Mouse (Mus musculus): ENCODE data around the gene Surf6. TPM values are rescaled to one million over a fixed set of nuclear protein-coding genes. Genes with fewer than 3 reads are reported as not detected.
"Not testable (repeated sequence)": the region's sequence is repeated elsewhere in the genome, so short reads cannot be mapped to it uniquely, and the experiment has no call there.

Surf6 gene
- polyA plus RNA-seq, 1 experiment from 2014 or later: 15.6 TPM

GRCm38 (mm10) chr2:26908710-26909386 is 6.2 kb upstream of the Surf6 start:
- Histone ChIP-seq H3K27ac (ENCODE audit: low read depth, low read length) (no peak overlapping the region), H3K9me3 (ENCODE audit: control insufficient read depth, low read length) (no peaks in the 10 kb centered on the region), H3K27me3 (ENCODE audit: control insufficient read depth, insufficient read depth, low read length) (no peaks in the 10 kb centered on the region), H3K4me3 (ENCODE audit: low read depth, low read length) (peak overlapping the region; percentile 93), H3K36me3 (ENCODE audit: control insufficient read depth, insufficient read depth, low read length) (peaks cover 21% of the 10 kb centered on the region; the same call in 1 of the 2 replicates), H3K4me2 (ENCODE audit: low read depth, low read length, severe bottlenecking) (peak overlapping the region; percentile 60; the same call in 1 of the 2 replicates), H3K9ac (ENCODE audit: low read length) (peak overlapping the region; percentile 47), H3K4me1 (replicated peaks; ENCODE audit: control insufficient read depth, insufficient read depth, low read length) (peaks cover 8% of the 10 kb centered on the region)
- no peak for ATAC-seq (replicated peaks; ENCODE audit: low FRiP score)
- 87% methylated on average over 18 of the region's 18 CpGs for WGBS
- peak; percentile 50 for DNase-seq (ENCODE audit: low spot score)

- no peaks in the 10 kb centered on the region for H3K9me3 ChIP-seq (ENCODE audit: control insufficient read depth, low read length)
- DNase-seq (ENCODE audit: low spot score) (peak; percentile 57), ATAC-seq (replicated peaks; ENCODE audit: low FRiP score) (no peak)
- no peak overlapping the region for H3K4me3 ChIP-seq (ENCODE audit: low read depth, low read length)
- H3K9ac ChIP-seq (ENCODE audit: low read length): no peak overlapping the region
- WGBS: 68% methylated on average over 4 of the region's 4 CpGs
- peaks cover 6% of the 10 kb centered on the region for H3K4me1 ChIP-seq (replicated peaks; ENCODE audit: control insufficient read depth, insufficient read depth, low read length)
- no peak overlapping the region for H3K4me2 ChIP-seq (ENCODE audit: low read depth, low read length, severe bottlenecking)
- H3K27ac ChIP-seq (ENCODE audit: low read depth, low read length): no peak overlapping the region
- H3K36me3 ChIP-seq (ENCODE audit: control insufficient read depth, insufficient read depth, low read length): peaks cover 6% of the 10 kb centered on the region; the same call in 1 of the 2 replicates
- H3K27me3 ChIP-seq (ENCODE audit: control insufficient read depth, insufficient read depth, low read length): no peaks in the 10 kb centered on the region
Observed at GRCm38 (mm10) chr2:26907109-26907508, 4.4 kb upstream of the Surf6 start.

DNA sequence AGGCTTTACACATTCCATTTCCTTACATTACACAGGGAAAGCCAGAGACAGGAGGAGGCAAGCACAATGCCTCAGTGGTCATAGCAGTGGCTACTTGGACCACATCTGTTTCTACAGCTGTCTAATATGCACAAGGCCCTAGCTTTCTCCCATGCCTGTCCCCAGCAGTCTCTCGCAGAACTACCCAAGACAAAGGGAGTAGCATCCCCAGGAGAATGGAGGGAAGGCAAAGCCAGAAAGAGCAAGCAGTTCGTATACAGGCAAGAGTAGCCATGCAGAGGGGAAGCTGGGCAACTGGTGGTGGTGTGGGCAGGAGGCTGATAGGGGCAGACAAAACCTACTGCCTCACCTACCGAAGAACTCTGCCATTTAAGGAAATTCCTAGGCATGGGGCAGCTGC is 3.8 kb upstream of the Surf6 start:
- 85% methylated on average over 3 of the region's 3 CpGs for WGBS
- no peak overlapping the region for H3K27ac ChIP-seq (ENCODE audit: low read depth, low read length)
- H3K9ac ChIP-seq (ENCODE audit: low read length): no peak overlapping the region
- DNase-seq (ENCODE audit: low spot score) (no peak), ATAC-seq (replicated peaks; ENCODE audit: low FRiP score) (no peak)
- H3K4me2 ChIP-seq (ENCODE audit: low read depth, low read length, severe bottlenecking): no peak overlapping the region
- H3K27me3 ChIP-seq (ENCODE audit: control insufficient read depth, insufficient read depth, low read length): no peaks in the 10 kb centered on the region
- H3K4me3 ChIP-seq (ENCODE audit: low read depth, low read length): no peak overlapping the region
- H3K9me3 ChIP-seq (ENCODE audit: control insufficient read depth, low read length): no peaks in the 10 kb centered on the region
- peaks cover 5% of the 10 kb centered on the region; the same call in 1 of the 2 replicates for H3K36me3 ChIP-seq (ENCODE audit: control insufficient read depth, insufficient read depth, low read length)
- peaks cover 10% of the 10 kb centered on the region for H3K4me1 ChIP-seq (replicated peaks; ENCODE audit: control insufficient read depth, insufficient read depth, low read length)

- DNase-seq (ENCODE audit: low spot score) (peak; percentile 40), ATAC-seq (replicated peaks; ENCODE audit: low FRiP score) (no peak)
- Histone ChIP-seq H3K27ac (ENCODE audit: low read depth, low read length) (no peak overlapping the region), H3K4me3 (ENCODE audit: low read depth, low read length) (no peak overlapping the region), H3K4me1 (replicated peaks; ENCODE audit: control insufficient read depth, insufficient read depth, low read length) (peaks cover 10% of the 10 kb centered on the region), H3K27me3 (ENCODE audit: control insufficient read depth, insufficient read depth, low read length) (no peaks in the 10 kb centered on the region), H3K36me3 (ENCODE audit: control insufficient read depth, insufficient read depth, low read length) (peaks cover 5% of the 10 kb centered on the region; the same call in 1 of the 2 replicates), H3K9me3 (ENCODE audit: control insufficient read depth, low read length) (no peaks in the 10 kb centered on the region), H3K4me2 (ENCODE audit: low read depth, low read length, severe bottlenecking) (no peak overlapping the region), H3K9ac (ENCODE audit: low read length) (no peak overlapping the region)
- whole genome bisulfite sequencing: 85% methylated on average over 2 of the region's 2 CpGs
Observed at GRCm38 (mm10) chr2:26905936-26906335, 3.3 kb upstream of the Surf6 start.

GRCm38 (mm10) chr2:26903311-26903710 is 632 bp upstream of the Surf6 start:
- Histone ChIP-seq H3K27me3 (ENCODE audit: control insufficient read depth, insufficient read depth, low read length) (no peaks in the 10 kb centered on the region), H3K4me3 (ENCODE audit: low read depth, low read length) (peak overlapping the region; percentile 80), H3K9ac (ENCODE audit: low read length) (peak overlapping the region; percentile 74), H3K9me3 (ENCODE audit: control insufficient read depth, low read length) (no peaks in the 10 kb centered on the region), H3K4me2 (ENCODE audit: low read depth, low read length, severe bottlenecking) (peak overlapping the region; percentile 78), H3K4me1 (replicated peaks; ENCODE audit: control insufficient read depth, insufficient read depth, low read length) (peaks cover 7% of the 10 kb centered on the region), H3K27ac (ENCODE audit: low read depth, low read length) (peak overlapping the region; percentile 82), H3K36me3 (ENCODE audit: control insufficient read depth, insufficient read depth, low read length) (peaks cover 8% of the 10 kb centered on the region)
- ATAC-seq (replicated peaks; ENCODE audit: low FRiP score) (no peak), DNase-seq (ENCODE audit: low spot score) (peak; percentile 43)
- WGBS: 10% methylated on average over 7 of the region's 7 CpGs

DNA sequence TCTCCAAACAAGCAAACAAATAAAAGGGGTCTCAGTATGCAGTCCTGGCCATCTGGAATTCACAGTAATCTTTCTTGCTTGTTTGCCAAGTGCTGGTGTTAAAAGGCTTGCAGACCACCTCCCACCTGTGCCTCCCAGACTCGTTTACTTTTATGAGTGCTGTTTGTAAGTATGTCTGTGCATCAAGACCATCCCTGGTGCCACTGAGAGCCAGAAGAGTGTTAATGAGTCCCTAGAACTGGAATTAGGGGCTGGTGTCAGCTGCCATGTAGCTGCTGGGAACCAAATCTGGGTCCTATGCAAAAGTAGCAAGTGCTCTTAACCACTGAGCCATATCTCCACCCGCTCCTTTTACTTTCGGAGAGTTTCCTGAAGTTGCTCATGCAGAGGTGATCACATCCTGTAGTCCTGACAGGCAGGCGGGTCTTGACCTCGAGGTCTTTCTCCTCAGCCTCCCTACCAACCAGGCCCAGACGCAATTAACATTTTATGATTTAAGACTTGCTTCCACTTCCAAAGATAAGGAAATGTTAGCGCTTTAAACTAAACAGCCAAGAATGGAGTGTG is 762 bp downstream of the Surf6 start:
- no peaks in the 10 kb centered on the region for H3K9me3 ChIP-seq (ENCODE audit: control insufficient read depth, low read length)
- ATAC-seq (replicated peaks; ENCODE audit: low FRiP score) (no peak), DNase-seq (ENCODE audit: low spot score) (peak; percentile 48)
- peak overlapping the region; percentile 80 for H3K4me3 ChIP-seq (ENCODE audit: low read depth, low read length)
- peak overlapping the region; percentile 78 for H3K4me2 ChIP-seq (ENCODE audit: low read depth, low read length, severe bottlenecking)
- H3K4me1 ChIP-seq (replicated peaks; ENCODE audit: control insufficient read depth, insufficient read depth, low read length): peaks cover 7% of the 10 kb centered on the region
- H3K27me3 ChIP-seq (ENCODE audit: control insufficient read depth, insufficient read depth, low read length): no peaks in the 10 kb centered on the region
- H3K27ac ChIP-seq (ENCODE audit: low read depth, low read length): peak overlapping the region; percentile 82; the same call in 1 of the 2 replicates
- H3K36me3 ChIP-seq (ENCODE audit: control insufficient read depth, insufficient read depth, low read length): peaks cover 7% of the 10 kb centered on the region
- H3K9ac ChIP-seq (ENCODE audit: low read length): peak overlapping the region; percentile 74
- WGBS: 19% methylated on average over 7 of the region's 7 CpGs

- Histone ChIP-seq H3K9me3 (ENCODE audit: control insufficient read depth, low read length) (no peaks in the 10 kb centered on the region), H3K27me3 (ENCODE audit: control insufficient read depth, insufficient read depth, low read length) (no peaks in the 10 kb centered on the region), H3K9ac (ENCODE audit: low read length) (no peak overlapping the region), H3K36me3 (ENCODE audit: control insufficient read depth, insufficient read depth, low read length) (peaks cover 11% of the 10 kb centered on the region), H3K4me1 (replicated peaks; ENCODE audit: control insufficient read depth, insufficient read depth, low read length) (peaks cover 7% of the 10 kb centered on the region), H3K4me3 (ENCODE audit: low read depth, low read length) (no peak overlapping the region), H3K27ac (ENCODE audit: low read depth, low read length) (no peak overlapping the region), H3K4me2 (ENCODE audit: low read depth, low read length, severe bottlenecking) (no peak overlapping the region)
- ATAC-seq (replicated peaks; ENCODE audit: low FRiP score) (no peak), DNase-seq (ENCODE audit: low spot score) (peak; percentile 31)
- 74% methylated on average over 1 of the region's 1 CpGs for WGBS
Observed at GRCm38 (mm10) chr2:26900731-26901130, 1.9 kb downstream of the Surf6 start.

- Histone ChIP-seq H3K4me3 (ENCODE audit: low read depth, low read length) (no peak overlapping the region), H3K9ac (ENCODE audit: low read length) (no peak overlapping the region), H3K27ac (ENCODE audit: low read depth, low read length) (no peak overlapping the region), H3K9me3 (ENCODE audit: control insufficient read depth, low read length) (no peaks in the 10 kb centered on the region), H3K4me2 (ENCODE audit: low read depth, low read length, severe bottlenecking) (no peak overlapping the region), H3K4me1 (replicated peaks; ENCODE audit: control insufficient read depth, insufficient read depth, low read length) (no peaks in the 10 kb centered on the region), H3K36me3 (ENCODE audit: control insufficient read depth, insufficient read depth, low read length) (peaks cover 19% of the 10 kb centered on the region), H3K27me3 (ENCODE audit: control insufficient read depth, insufficient read depth, low read length) (no peaks in the 10 kb centered on the region)
- 90% methylated on average over 4 of the region's 4 CpGs for WGBS
- ATAC-seq (replicated peaks; ENCODE audit: low FRiP score) (no peak), DNase-seq (ENCODE audit: low spot score) (no peak)
Observed at GRCm38 (mm10) chr2:26895898-26896297, 6.8 kb downstream of the Surf6 start.

DNA sequence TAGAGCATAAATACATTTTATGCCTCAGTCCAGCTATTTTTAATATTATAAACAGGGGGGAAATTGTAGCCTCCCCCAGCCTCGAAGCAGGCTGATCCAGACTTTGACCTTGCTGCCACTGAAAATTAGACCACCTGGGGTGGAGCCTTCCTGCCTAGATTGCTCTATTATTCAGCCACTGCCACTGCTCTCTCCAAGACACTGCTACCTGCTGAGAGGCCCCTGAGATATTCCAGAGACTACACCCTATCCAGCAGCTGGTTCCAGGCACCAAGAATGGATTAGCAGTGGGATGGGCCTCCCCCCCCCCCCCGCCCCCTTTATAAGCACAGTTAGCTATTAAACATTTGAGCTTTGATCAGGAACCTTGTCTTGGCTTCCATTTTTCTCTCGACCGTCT is 16.5 kb downstream of the Surf6 start:
- not testable (repeated sequence) for H3K27me3 ChIP-seq (ENCODE audit: control insufficient read depth, insufficient read depth, low read length); H3K4me3 ChIP-seq (ENCODE audit: low read depth, low read length); H3K27ac ChIP-seq (ENCODE audit: low read depth, low read length); H3K4me1 ChIP-seq (replicated peaks; ENCODE audit: control insufficient read depth, insufficient read depth, low read length); ATAC-seq (replicated peaks; ENCODE audit: low FRiP score); H3K9ac ChIP-seq (ENCODE audit: low read length); H3K4me2 ChIP-seq (ENCODE audit: low read depth, low read length, severe bottlenecking); DNase-seq (ENCODE audit: low spot score); H3K36me3 ChIP-seq (ENCODE audit: control insufficient read depth, insufficient read depth, low read length); H3K9me3 ChIP-seq (ENCODE audit: control insufficient read depth, low read length)
- WGBS: 39% methylated on average over 4 of the region's 4 CpGs

Data from forebrain, embryonic 11.5 days (tissue).